Mouse (Mus musculus): Measurements from ENCODE around the gene Vapb. TPM values are rescaled to one million over a fixed set of nuclear protein-coding genes. Genes with fewer than 3 reads are reported as not detected.
"Not testable (repeated sequence)": the region's sequence is repeated elsewhere in the genome, so short reads cannot be mapped to it uniquely, and the experiment has no call there.

Gene Vapb
- 100 to 1,000 TPM; 117 to 139 (median 129) TPM for total RNA-seq (2022)

GRCm38 (mm10) chr2:173737222-173737989 is at the start of gene Vapb:
Vapb (plus strand) TSS chr2:173737511.
- peak; percentile 98 for DNase-seq (ENCODE audit: low spot score in 2 of 2)

- DNase-seq (ENCODE audit: low spot score in 2 of 2): no peak
These were observed 47.5 kb upstream of the Vapb start for GRCm38 (mm10) chr2:173689835-173690234.

GRCm38 (mm10) chr2:173691748-173692147 is 45.6 kb upstream of the Vapb start:
- no peak for DNase-seq (ENCODE audit: low spot score in 2 of 2)

GRCm38 (mm10) chr2:173692693-173693092 is 44.6 kb upstream of the Vapb start:
- DNase-seq (ENCODE audit: low spot score in 2 of 2): no peak

- no peak for DNase-seq (ENCODE audit: low spot score in 2 of 2)
These were observed 38.5 kb upstream of the Vapb start for GRCm38 (mm10) chr2:173698850-173699249.

- DNase-seq (ENCODE audit: low spot score in 2 of 2): no peak
These were observed 35.0 kb upstream of the Vapb start for GRCm38 (mm10) chr2:173702096-173702866.

- DNase-seq (ENCODE audit: low spot score in 2 of 2): no peak
These were observed 34.5 kb upstream of the Vapb start for GRCm38 (mm10) chr2:173702867-173703237.

GRCm38 (mm10) chr2:173705827-173706551 is 31.3 kb upstream of the Vapb start:
- no peak for DNase-seq (ENCODE audit: low spot score in 2 of 2)

- DNase-seq (ENCODE audit: low spot score in 2 of 2): not testable (repeated sequence)
These were observed 29.7 kb upstream of the Vapb start for GRCm38 (mm10) chr2:173707626-173708025.

GRCm38 (mm10) chr2:173710193-173710592 is 27.1 kb upstream of the Vapb start:
- no peak for DNase-seq (ENCODE audit: low spot score in 2 of 2)

- no peak for DNase-seq (ENCODE audit: low spot score in 2 of 2)
These were observed 24.7 kb upstream of the Vapb start for GRCm38 (mm10) chr2:173712656-173713055.

GRCm38 (mm10) chr2:173713241-173713640 is 24.1 kb upstream of the Vapb start:
- DNase-seq (ENCODE audit: low spot score in 2 of 2): no peak

GRCm38 (mm10) chr2:173714620-173715218 is 22.6 kb upstream of the Vapb start:
- no peak for DNase-seq (ENCODE audit: low spot score in 2 of 2)

- DNase-seq (ENCODE audit: low spot score in 2 of 2): no peak
These were observed 20.3 kb upstream of the Vapb start for GRCm38 (mm10) chr2:173716966-173717365.

- DNase-seq (ENCODE audit: low spot score in 2 of 2): not testable (repeated sequence)
These were observed 18.2 kb upstream of the Vapb start, which contains the start of gene 1700010B08Rik for GRCm38 (mm10) chr2:173719115-173719514. 1700010B08Rik (plus strand) TSS chr2:173719415.

GRCm38 (mm10) chr2:173722251-173722857 is 15.0 kb upstream of the Vapb start:
- DNase-seq (ENCODE audit: low spot score in 2 of 2): no peak

GRCm38 (mm10) chr2:173724382-173724781 is 12.9 kb upstream of the Vapb start:
- no peak for DNase-seq (ENCODE audit: low spot score in 2 of 2)

GRCm38 (mm10) chr2:173724940-173725807 is 12.1 kb upstream of the Vapb start:
- DNase-seq (ENCODE audit: low spot score in 2 of 2): no peak

- no peak for DNase-seq (ENCODE audit: low spot score in 2 of 2)
These were observed 11.5 kb upstream of the Vapb start for GRCm38 (mm10) chr2:173725819-173726218.

GRCm38 (mm10) chr2:173730444-173730966 is 6.8 kb upstream of the Vapb start:
- no peak for DNase-seq (ENCODE audit: low spot score in 2 of 2)
